Mouse (Mus musculus) C2C12 (cell line): ENCODE data around the gene Gm20388.

Experiments
- CEBPB ChIP-seq: IDR thresholded peaks from one replicate; pipeline ENCODE4 v1.6.1; 2011; ENCODE audit warnings: low read depth, mild to moderate bottlenecking, control low read depth, moderate library complexity
- CTCF ChIP-seq: IDR thresholded peaks from one replicate; pipeline ENCODE4 v1.5.1; 2011; ENCODE audit not compliant: control insufficient read depth, insufficient read depth, insufficient read length
- FOSL1 ChIP-seq: IDR thresholded peaks from one replicate; pipeline ENCODE4 v1.8.0; 2011; ENCODE audit warnings: mild to moderate bottlenecking, low read length; ENCODE audit not compliant: poor library complexity, insufficient read depth, severe bottlenecking
- MYOG ChIP-seq: IDR thresholded peaks from one replicate; pipeline ENCODE4 v1.6.1; 2011; ENCODE audit not compliant: control insufficient read depth, insufficient read length; ENCODE audit errors: extremely low read depth
- USF1 ChIP-seq: IDR thresholded peaks from one replicate; pipeline ENCODE4 v1.6.1; 2011; ENCODE audit warnings: low read depth, mild to moderate bottlenecking, control low read depth, moderate library complexity

GRCm38 (mm10) chr8:123708729-123709128 lies 3798.1 kb downstream of the Gm20388 start:
- no peak for TF ChIP-seq CTCF
- no peak for TF ChIP-seq MYOG
- no peak for TF ChIP-seq USF1
- TF ChIP-seq CEBPB = no peak
- no peak for TF ChIP-seq FOSL1
